Mouse (Mus musculus) olfactory bulb, adult 2 months (tissue): ENCODE measurements around the gene Lipt2.

Experiments
- CTCF ChIP-seq: fragments of 200-500 bp; IDR thresholded peaks from 2 replicates; pipeline ENCODE4 v1.5.1; 2012; ENCODE audit warnings: low read depth, mild to moderate bottlenecking, low read length, moderate library complexity; ENCODE audit not compliant: insufficient read depth
- POLR2A ChIP-seq: fragments of 200-500 bp; IDR thresholded peaks from 2 replicates; pipeline ENCODE4 v1.6.1; 2012; ENCODE audit warnings: mild to moderate bottlenecking, low read depth, low read length, moderate library complexity; ENCODE audit not compliant: insufficient read depth

GRCm38 (mm10) chr7:100160006-100160405, 929 bp downstream of the Lipt2 start:
- TF ChIP-seq CTCF (no peak), POLR2A (no peak)
